14 mouse cellular contexts compared by ENCODE assay signal in genomic region chr19:41031009-41031408, GRCm38 (mm10). TPM values are rescaled to one million over a fixed set of nuclear protein-coding genes. Genes with fewer than 3 reads are reported as not detected.
DNase-seq lines count a peak whose midpoint lies in the region; ATAC-seq and TF ChIP-seq lines count a peak whose summit lies in the region.
"Had no signal": no experiment of that assay in that cellular context is flagged by ENCODE, and none has a peak within 500 bp of the region (broad histone marks: within the 10 kb centered on the region; RNA-seq: fewer than 3 reads in every experiment).

No protein-coding gene starts in this region.

- H3K9me3 ChIP-seq in kidney, embryonic 15.5 days (replicated peaks), result no peaks in the 10 kb centered on the region
- H3K9me3 ChIP-seq in limb, embryonic 10.5 days (replicated peaks), result no peaks in the 10 kb centered on the region
- H3K9me3 ChIP-seq: embryonic facial prominence, embryonic 12.5 days; hindbrain, embryonic 12.5 days had no signal

- H3K4me3 ChIP-seq in kidney, embryonic 15.5 days (replicated peaks), result no peak overlapping the region
- H3K4me3 ChIP-seq in heart, adult 2 months, result no peak overlapping the region
- no peak overlapping the region for H3K4me3 ChIP-seq in limb, embryonic 10.5 days
- H3K4me3 ChIP-seq: embryonic facial prominence, embryonic 12.5 days; hindbrain, embryonic 12.5 days; layer of hippocampus, adult 2 months had no signal

- H3K9ac ChIP-seq in kidney, embryonic 15.5 days, result no peak overlapping the region
- H3K9ac ChIP-seq in heart, adult 2 months (ENCODE audit: low read depth, low read length), result no peak overlapping the region
- H3K9ac ChIP-seq: embryonic facial prominence, embryonic 12.5 days; hindbrain, embryonic 12.5 days had no signal

- H3K79me2 ChIP-seq in heart, adult 2 months (replicated peaks; ENCODE audit: control insufficient read depth, insufficient read depth, low read length), result no peaks in the 10 kb centered on the region

- intact Hi-C loops in heart, adult 2 months (cut with DNase I), result no loop called here

- no peak for ATAC-seq in kidney, embryonic 15.5 days (replicated peaks; ENCODE audit: low FRiP score)

- TF ChIP-seq CTCF in heart, adult 2 months (IDR thresholded peaks at IDR 0.05), result no peak

- H3K4me1 ChIP-seq in kidney, embryonic 15.5 days, result no peaks in the 10 kb centered on the region
- no peaks in the 10 kb centered on the region for H3K4me1 ChIP-seq in heart, adult 2 months (ENCODE audit: control insufficient read depth, insufficient read depth, low read length)
- no peaks in the 10 kb centered on the region for H3K4me1 ChIP-seq in limb, embryonic 10.5 days
- H3K4me1 ChIP-seq: embryonic facial prominence, embryonic 12.5 days; hindbrain, embryonic 12.5 days had no signal

- no peak for TF ChIP-seq POLR2A in heart, adult 2 months (IDR thresholded peaks at IDR 0.05; ENCODE audit: insufficient read depth, low read depth, low read length)

- H3K36me3 ChIP-seq in kidney, embryonic 15.5 days, result no peaks in the 10 kb centered on the region
- H3K36me3 ChIP-seq in heart, adult 2 months (ENCODE audit: control insufficient read depth, insufficient read depth, low read length), result no peaks in the 10 kb centered on the region
- no peaks in the 10 kb centered on the region for H3K36me3 ChIP-seq in limb, embryonic 10.5 days
- H3K36me3 ChIP-seq: embryonic facial prominence, embryonic 12.5 days; hindbrain, embryonic 12.5 days had no signal

- H3K27me3 ChIP-seq in kidney, embryonic 15.5 days, result no peaks in the 10 kb centered on the region
- H3K27me3 ChIP-seq in heart, adult 2 months (ENCODE audit: control insufficient read depth, insufficient read depth, low read length), result no peaks in the 10 kb centered on the region
- H3K27me3 ChIP-seq in limb, embryonic 10.5 days (ENCODE audit: low read depth, poor library complexity, severe bottlenecking), result no peaks in the 10 kb centered on the region
- H3K27me3 ChIP-seq: embryonic facial prominence, embryonic 12.5 days; hindbrain, embryonic 12.5 days had no signal

- TF ChIP-seq EP300 in heart, adult 2 months (IDR thresholded peaks at IDR 0.05; ENCODE audit: insufficient read depth, low read depth, low read length), result no peak

- 65% methylated on average over 11 of the region's 11 CpGs for WGBS in kidney, embryonic 15.5 days
- whole genome bisulfite sequencing in heart, adult 2 months, result 31% methylated on average over 11 of the region's 11 CpGs
- WGBS in limb, embryonic 10.5 days, result 85% methylated on average over 11 of the region's 11 CpGs

- H3K27ac ChIP-seq in kidney, embryonic 15.5 days, result no peak overlapping the region
- H3K27ac ChIP-seq in heart, adult 2 months, result no peak overlapping the region
- H3K27ac ChIP-seq in limb, embryonic 10.5 days, result no peak overlapping the region
- H3K27ac ChIP-seq: embryonic facial prominence, embryonic 12.5 days; hindbrain, embryonic 12.5 days had no signal

- no peak overlapping the region for H3K4me2 ChIP-seq in kidney, embryonic 15.5 days
- H3K4me2 ChIP-seq: embryonic facial prominence, embryonic 12.5 days; hindbrain, embryonic 12.5 days had no signal

- DNase-seq in kidney, postnatal 14 days, result peak; percentile 29
- DNase-seq in T-cell, adult 2 months (ENCODE audit: low spot score), result peak; percentile 81
- peak; percentile 24 to 37 for DNase-seq in lung, postnatal 4 days
- peak; percentile 84 for DNase-seq in thymus, postnatal 14 days
- DNase-seq in urinary bladder, postnatal 4 days (ENCODE audit: low spot score in 2 of 2), result no peak
- DNase-seq in heart, adult 2 months, result no peak
- no peak for DNase-seq in limb, embryonic 10.5 days (ENCODE audit: low spot score)

RNA-seq across cellular contexts. Expression of gene Dntt, which starts 1.9 kb away (rescaled TPM):
- polyA plus RNA-seq in kidney, embryonic 15.5 days (2015; fragmentation: Nextera tagmentation; extraction: Ambion mirVana), result 0.27 TPM in 1 of 2 replicates, not detected in the other
- not detected for total RNA-seq in heart, adult 2 months (2021)
- polyA plus RNA-seq in heart, adult 2 months (2012; rRNA removed), result 0.12 TPM in 1 of 2 replicates, not detected in the other
- not detected in 2 replicates for polyA plus RNA-seq in limb, embryonic 10.5 days (2016; fragmentation: Nextera tagmentation; extraction: Ambion mirVana)
- total RNA-seq: layer of hippocampus, adult 2 months had no signal
- polyA plus RNA-seq: embryonic facial prominence, embryonic 12.5 days; stomach, embryonic 14.5 days had no signal

RNA-seq across cellular contexts. Expression of gene Blnk, which starts 36.7 kb away (rescaled TPM):
- 12.6 and 15.6 TPM in 2 replicates for polyA plus RNA-seq in kidney, embryonic 15.5 days (2015; fragmentation: Nextera tagmentation; extraction: Ambion mirVana)
- 1 to 10 TPM; 1.2 to 1.7 TPM for total RNA-seq in heart, adult 2 months (2021)
- 1.9 and 3.6 TPM in 2 replicates for polyA plus RNA-seq in heart, adult 2 months (2012; rRNA removed)
- 0.45 and 0.93 TPM in 2 replicates for polyA plus RNA-seq in limb, embryonic 10.5 days (2016; fragmentation: Nextera tagmentation; extraction: Ambion mirVana)

RNA-seq across cellular contexts. Expression of gene Opalin, which starts 45.9 kb away (rescaled TPM):
- polyA plus RNA-seq in kidney, embryonic 15.5 days (2015; fragmentation: Nextera tagmentation; extraction: Ambion mirVana), result not detected in 2 replicates
- total RNA-seq in heart, adult 2 months (2021), result not detected
- polyA plus RNA-seq in heart, adult 2 months (2012; rRNA removed), result not detected in 2 replicates
- polyA plus RNA-seq in limb, embryonic 10.5 days (2016; fragmentation: Nextera tagmentation; extraction: Ambion mirVana), result not detected in 2 replicates
- total RNA-seq: liver, adult 2 months had no signal
- polyA plus RNA-seq: embryonic facial prominence, embryonic 12.5 days; hindbrain, embryonic 12.5 days; liver, adult 2 months; neural tube, embryonic 11.5 days; stomach, embryonic 14.5 days had no signal

Comparison
In these comparisons a context has a peak if more than half of its experiments do, and no peak if none do; other contexts are left out.
1. DNase-seq: peak in kidney, postnatal 14 days (single experiment), T-cell, adult 2 months (single experiment), lung, postnatal 4 days (2 of 2) and thymus, postnatal 14 days (single experiment); none in urinary bladder, postnatal 4 days (0 of 2), heart, adult 2 months (0 of 2) and limb, embryonic 10.5 days (single experiment).